8 mouse cellular contexts compared by ENCODE assay signal in genomic region chr10:121471570-121472197, GRCm38 (mm10). TPM values are rescaled to one million over a fixed set of nuclear protein-coding genes. Genes with fewer than 3 reads are reported as not detected.
DNase-seq lines count a peak whose midpoint lies in the region; ATAC-seq and TF ChIP-seq lines count a peak whose summit lies in the region.

No protein-coding gene starts in this region.

- DNase-seq in left cerebral cortex, postnatal 25 days (ENCODE audit: low spot score in 2 of 2), result peak; percentile 20 to 78
- no peak for DNase-seq in left cerebral cortex, adult 11 months (ENCODE audit: low spot score)
- DNase-seq in liver, embryonic 13.5 days, result no peak
- DNase-seq in cerebellum, postnatal 25 days, result no peak
- no peak for DNase-seq in left cerebral cortex, postnatal 10 days (ENCODE audit: extremely low spot score in 1 of 2, low spot score in 2 of 2)

- H3K27me3 ChIP-seq in heart, embryonic 15.5 days, result no peaks in the 10 kb centered on the region
- peaks cover 11% of the 10 kb centered on the region; the same call in 1 of the 2 replicates for H3K27me3 ChIP-seq in liver, embryonic 13.5 days

- peak overlapping the region; percentile 5; the same call in 1 of the 2 replicates for H3K4me2 ChIP-seq in heart, embryonic 15.5 days
- H3K4me2 ChIP-seq in liver, embryonic 13.5 days, result peak overlapping the region; percentile 100; the same call in 1 of the 2 replicates

- no peaks in the 10 kb centered on the region for H3K9me3 ChIP-seq in heart, embryonic 15.5 days (replicated peaks)
- H3K9me3 ChIP-seq in liver, embryonic 13.5 days (replicated peaks), result no peaks in the 10 kb centered on the region

- peak overlapping the region; percentile 24 for H3K4me3 ChIP-seq in bone marrow macrophage, adult 2 months (ENCODE audit: insufficient read depth, low read length)
- H3K4me3 ChIP-seq in heart, embryonic 15.5 days, result no peak overlapping the region
- no peak overlapping the region for H3K4me3 ChIP-seq in liver, embryonic 13.5 days (replicated peaks)

- TF ChIP-seq POLR2A in bone marrow macrophage, adult 2 months (IDR thresholded peaks at IDR 0.05; ENCODE audit: borderline replicate concordance, low read depth, low read length), result no peak

- no peak for TF ChIP-seq CTCF in bone marrow macrophage, adult 2 months (IDR thresholded peaks at IDR 0.05; ENCODE audit: low read depth, low read length)

- no peak overlapping the region for H3K9ac ChIP-seq in heart, embryonic 15.5 days
- no peak overlapping the region; the same call in 1 of the 2 replicates for H3K9ac ChIP-seq in liver, embryonic 13.5 days

- intact Hi-C loops in left cerebral cortex, postnatal 25 days (cut with DNase I), result loop anchor here (1.0 to 5.0 kb wide), 2 partner anchors 36 to 43 kb away; no protein-coding TSS in a partner anchor
- intact Hi-C loops in left cerebral cortex, postnatal 10 days (cut with DNase I), result loop anchor here (5.0 kb wide), 1 partner anchor 44 kb away; no protein-coding TSS in a partner anchor

- no peak for ATAC-seq in heart, embryonic 15.5 days (replicated peaks; ENCODE audit: insufficient number of reproducible peaks, insufficient read depth, low FRiP score, low read depth)
- no peak for ATAC-seq in liver, embryonic 13.5 days (ENCODE audit: low read depth)
- ATAC-seq in inflammation-experienced regulatory T-cells, adult 6 months, result no peak

- H3K4me1 ChIP-seq in bone marrow macrophage, adult 2 months (ENCODE audit: control insufficient read depth, insufficient read depth, low read length), result peaks cover 50% of the 10 kb centered on the region
- H3K4me1 ChIP-seq in heart, embryonic 15.5 days (replicated peaks), result peaks cover 64% of the 10 kb centered on the region
- peaks cover 87% of the 10 kb centered on the region for H3K4me1 ChIP-seq in liver, embryonic 13.5 days (replicated peaks)

- peak overlapping the region; percentile 90 for H3K27ac ChIP-seq in bone marrow macrophage, adult 2 months (ENCODE audit: insufficient read depth, low read depth, low read length)
- H3K27ac ChIP-seq in heart, embryonic 15.5 days, result peak overlapping the region; percentile 88
- peak overlapping the region; percentile 37 for H3K27ac ChIP-seq in liver, embryonic 13.5 days

- WGBS in heart, embryonic 15.5 days, result 15% methylated on average over 8 of the region's 8 CpGs
- WGBS in liver, embryonic 13.5 days (ENCODE audit: insufficient replicate concordance), result 47% methylated on average over 8 of the region's 8 CpGs

- H3K36me3 ChIP-seq in heart, embryonic 15.5 days, result no peaks in the 10 kb centered on the region
- H3K36me3 ChIP-seq in liver, embryonic 13.5 days, result no peaks in the 10 kb centered on the region

RNA-seq across cellular contexts. Expression of gene Rassf3, which starts 4.5 kb away (rescaled TPM):
- 10 to 100 TPM; 30.4 to 37.3 TPM for total RNA-seq in left cerebral cortex, postnatal 25 days (2021)
- polyA plus RNA-seq in bone marrow macrophage, adult 2 months (2012; ENCODE audit: insufficient read depth, insufficient read length, missing spikeins), result 59.8 and 65.1 TPM in 2 replicates
- polyA plus RNA-seq in heart, embryonic 15.5 days (2015; fragmentation: Nextera tagmentation; extraction: Ambion mirVana), result 20.9 and 22.2 TPM in 2 replicates
- polyA plus RNA-seq in liver, embryonic 13.5 days (2015; fragmentation: Nextera tagmentation; extraction: Ambion mirVana), result 7.4 and 9.5 TPM in 2 replicates
- polyA plus RNA-seq in inflammation-experienced regulatory T-cells, adult 6 months (2017; shearing (Covaris generic)), result 1 to 10 TPM; 6.1 to 6.8 (median 6.2) TPM
- 10 to 100 TPM; 24.5 to 31.1 TPM for total RNA-seq in left cerebral cortex, postnatal 10 days (2021)

Comparison
In these comparisons a context has a peak if more than half of its experiments do, and no peak if none do; other contexts are left out.
1. DNase-seq: peak in left cerebral cortex, postnatal 25 days (2 of 2); none in left cerebral cortex, adult 11 months (single experiment), liver, embryonic 13.5 days (single experiment), cerebellum, postnatal 25 days (0 of 2) and left cerebral cortex, postnatal 10 days (0 of 2).
2. H3K27ac ChIP-seq: peak in every context shown above with its lines; median percentile 90 in bone marrow macrophage, adult 2 months; 88 in heart, embryonic 15.5 days; 37 in liver, embryonic 13.5 days.